ENCODE assay signal across 11 mouse cellular contexts in the genomic region with DNA sequence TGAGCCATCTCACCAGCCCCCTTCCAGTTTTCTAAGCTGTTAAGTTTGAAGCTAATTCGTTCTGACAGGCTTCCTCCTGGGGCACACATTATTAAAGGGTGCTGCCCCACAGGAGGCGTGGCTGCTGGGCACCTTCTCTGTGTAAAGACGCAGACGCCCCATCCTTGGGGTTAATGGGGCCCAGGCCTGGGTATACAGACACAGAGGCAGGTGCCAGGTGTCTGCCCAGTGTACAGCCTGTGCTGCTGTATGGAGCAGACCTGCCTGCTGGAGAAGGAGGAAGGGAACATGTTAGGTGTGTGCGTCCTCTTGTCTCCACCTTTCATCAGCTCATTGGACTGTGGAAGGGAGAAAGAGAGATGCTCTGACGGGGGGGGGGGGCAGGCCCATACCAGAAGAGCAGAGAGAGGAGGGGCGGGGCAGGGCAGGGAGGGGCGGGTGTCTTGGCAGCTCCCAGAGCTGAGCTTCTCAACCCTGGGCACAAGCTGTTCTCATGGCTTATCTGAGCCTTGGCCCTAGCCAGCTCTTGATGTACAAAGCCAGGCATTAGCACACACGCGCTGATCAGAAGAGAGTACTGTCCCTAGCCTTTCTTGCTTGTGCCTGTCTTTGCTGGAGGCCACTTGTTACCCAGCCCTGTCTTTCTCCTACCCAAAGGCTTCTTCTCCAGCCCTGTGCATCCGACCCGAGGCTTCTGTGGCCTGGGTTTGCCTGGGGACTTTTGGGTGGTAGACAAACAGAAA. TPM values are rescaled to one million over a fixed set of nuclear protein-coding genes. Genes with fewer than 3 reads are reported as not detected.
DNase-seq lines count a peak whose midpoint lies in the region; ATAC-seq and TF ChIP-seq lines count a peak whose summit lies in the region.
"Had no signal": no experiment of that assay in that cellular context is flagged by ENCODE, and none has a peak within 500 bp of the region (broad histone marks: within the 10 kb centered on the region; RNA-seq: fewer than 3 reads in every experiment).

No protein-coding gene starts in this region.

- WGBS in hindbrain, postnatal 0 days = 70% methylated on average over 10 of the region's 12 CpGs
- WGBS in hindbrain, embryonic 13.5 days = 81% methylated on average over 12 of the region's 12 CpGs

- no peak overlapping the region for H3K27ac ChIP-seq in hindbrain, postnatal 0 days
- no peak overlapping the region for H3K27ac ChIP-seq in hindbrain, embryonic 13.5 days
- H3K27ac ChIP-seq: forebrain, embryonic 13.5 days had no signal

- peaks cover 8% of the 10 kb centered on the region; the same call in 1 of the 2 replicates for H3K4me1 ChIP-seq in hindbrain, postnatal 0 days (ENCODE audit: insufficient read depth, low read length)
- H3K4me1 ChIP-seq in hindbrain, embryonic 13.5 days (replicated peaks) = no peaks in the 10 kb centered on the region
- H3K4me1 ChIP-seq: forebrain, embryonic 13.5 days had no signal

- H3K27me3 ChIP-seq in hindbrain, postnatal 0 days (ENCODE audit: insufficient read depth, low read length) = no peaks in the 10 kb centered on the region
- no peaks in the 10 kb centered on the region for H3K27me3 ChIP-seq in hindbrain, embryonic 13.5 days
- no peaks in the 10 kb centered on the region for H3K27me3 ChIP-seq in myocyte (ENCODE audit: control insufficient read depth, insufficient read depth, insufficient read length)
- H3K27me3 ChIP-seq: forebrain, embryonic 13.5 days had no signal

- H3K79me2 ChIP-seq in myocyte (ENCODE audit: control insufficient read depth, insufficient read depth) = no peaks in the 10 kb centered on the region

- TF ChIP-seq POLR2A in myocyte (IDR thresholded peaks at IDR 0.05; ENCODE audit: insufficient read length, low read depth) = no peak

- no peaks in the 10 kb centered on the region for H3K36me3 ChIP-seq in hindbrain, postnatal 0 days (ENCODE audit: insufficient read depth, low read length)
- no peaks in the 10 kb centered on the region for H3K36me3 ChIP-seq in hindbrain, embryonic 13.5 days
- H3K36me3 ChIP-seq in myocyte (ENCODE audit: control insufficient read depth, insufficient read depth) = no peaks in the 10 kb centered on the region

- no peaks in the 10 kb centered on the region for H3K9me3 ChIP-seq in hindbrain, postnatal 0 days (ENCODE audit: low read length)
- H3K9me3 ChIP-seq in hindbrain, embryonic 13.5 days = no peaks in the 10 kb centered on the region
- H3K9me3 ChIP-seq: forebrain, embryonic 13.5 days had no signal

- no peak for TF ChIP-seq CTCF in hindbrain, postnatal 0 days (IDR thresholded peaks at IDR 0.05; ENCODE audit: low read depth)

- DNase-seq in hindbrain, postnatal 0 days (ENCODE audit: low spot score) = peak; percentile 33
- peak; percentile 79 for DNase-seq in cerebellum, adult 9-11 months
- DNase-seq in T-cell, adult 2 months (ENCODE audit: low spot score) = no peak
- DNase-seq in urinary bladder, postnatal 36 days (ENCODE audit: low spot score in 2 of 2) = no peak
- no peak for DNase-seq in right cerebral cortex, adult 18-20 months
- DNase-seq: kidney, postnatal 14 days; lung, adult 2 months had no signal

- no peak overlapping the region for H3ac ChIP-seq in myocyte (ENCODE audit: control insufficient read depth, insufficient read length)

- H3K4me2 ChIP-seq in hindbrain, postnatal 0 days (ENCODE audit: low read depth, low read length) = no peak overlapping the region
- H3K4me2 ChIP-seq in hindbrain, embryonic 13.5 days = no peak overlapping the region
- peak overlapping the region; percentile 37 for H3K4me2 ChIP-seq in myocyte (ENCODE audit: low read depth)
- H3K4me2 ChIP-seq: forebrain, embryonic 13.5 days had no signal

- peak; percentile 57; the same call in 1 of the 2 replicates for ATAC-seq in hindbrain, postnatal 0 days
- no peak for ATAC-seq in hindbrain, embryonic 13.5 days (ENCODE audit: low FRiP score)
- ATAC-seq in activated CD4-positive, CD25-positive, alpha-beta regulatory T cell, adult 4 months = peak; percentile 59
- ATAC-seq: forebrain, embryonic 13.5 days had no signal

- no peak overlapping the region for H3K4me3 ChIP-seq in hindbrain, postnatal 0 days (ENCODE audit: low read length)
- no peak overlapping the region for H3K4me3 ChIP-seq in hindbrain, embryonic 13.5 days
- no peak overlapping the region for H3K4me3 ChIP-seq in myocyte
- H3K4me3 ChIP-seq: forebrain, embryonic 13.5 days had no signal

- H3K9ac ChIP-seq in hindbrain, postnatal 0 days (replicated peaks; ENCODE audit: low read length) = no peak overlapping the region
- H3K9ac ChIP-seq in hindbrain, embryonic 13.5 days = no peak overlapping the region
- H3K9ac ChIP-seq: forebrain, embryonic 13.5 days had no signal

TF ChIP-seq in myocyte, 11 proteins besides CTCF, POLR2A, EP300 and RAD21:
- no peak for TF ChIP-seq MYOG (IDR thresholded peaks at IDR 0.05; ENCODE audit: control insufficient read depth in 1 of 3, insufficient read depth in 1 of 3, insufficient read length in 2 of 3, low read depth in 2 of 3)
- no peak for TF ChIP-seq MAX (IDR thresholded peaks at IDR 0.05; ENCODE audit: low read depth)
- TF ChIP-seq SRF (IDR thresholded peaks at IDR 0.05; ENCODE audit: control insufficient read depth, insufficient read length, low read depth) = no peak
- TF ChIP-seq TCF12 (IDR thresholded peaks at IDR 0.05; ENCODE audit: insufficient read depth, poor library complexity, severe bottlenecking) = no peak

RNA-seq across cellular contexts. Expression of a gene that starts 32.6 kb away (rescaled TPM):
- total RNA-seq in hindbrain, postnatal 0 days (2014; rRNA removed) = 25.2 and 32.5 TPM in 2 replicates
- 34.5 and 36.3 TPM in 2 replicates for polyA plus RNA-seq in hindbrain, postnatal 0 days (2015; fragmentation: Nextera tagmentation; extraction: Ambion mirVana)
- 43.5 and 47.4 TPM in 2 replicates for polyA plus RNA-seq in hindbrain, embryonic 13.5 days (2015; fragmentation: Nextera tagmentation; extraction: Ambion mirVana)
- 10 to 100 TPM; 17.7 to 18.6 TPM for polyA plus RNA-seq in activated CD4-positive, CD25-positive, alpha-beta regulatory T cell, adult 4 months (2017; shearing (Covaris generic))
- 31.4 TPM for polyA plus RNA-seq in myocyte (2012; fragmentation: generic; extraction: Trizol)

RNA-seq across cellular contexts. Expression of a gene that starts 45.5 kb away (rescaled TPM):
- total RNA-seq in hindbrain, postnatal 0 days (2014; rRNA removed) = 148 and 163 TPM in 2 replicates
- polyA plus RNA-seq in hindbrain, postnatal 0 days (2015; fragmentation: Nextera tagmentation; extraction: Ambion mirVana) = 60.1 and 72.1 TPM in 2 replicates
- 37.9 and 39.7 TPM in 2 replicates for polyA plus RNA-seq in hindbrain, embryonic 13.5 days (2015; fragmentation: Nextera tagmentation; extraction: Ambion mirVana)
- polyA plus RNA-seq in activated CD4-positive, CD25-positive, alpha-beta regulatory T cell, adult 4 months (2017; shearing (Covaris generic)) = 1 to 10 TPM; 4.7 to 6.6 TPM
- polyA plus RNA-seq in myocyte (2012; fragmentation: generic; extraction: Trizol) = 612 TPM

Comparison
In these comparisons a context has a peak if more than half of its experiments do, and no peak if none do; other contexts are left out.
1. DNase-seq: peak in hindbrain, postnatal 0 days (single experiment) and cerebellum, adult 9-11 months (single experiment); none in T-cell, adult 2 months (single experiment), urinary bladder, postnatal 36 days (0 of 2) and right cerebral cortex, adult 18-20 months (single experiment).